Mouse (Mus musculus) small intestine, adult 2 months (tissue): ENCODE measurements at regions not wholly inside any gene's neighbourhood (a gene's known extent, or its start where the extent isn't known, plus 50 kb on each side); places are given as distances from the start of the nearest gene placed in this dataset.

Experiments
- CTCF ChIP-seq: fragments of 200-500 bp; IDR thresholded peaks from 2 replicates; pipeline ENCODE4 v1.5.1; 2012; ENCODE audit warnings: low read depth, mild to moderate bottlenecking, control low read depth, inconsistent platforms, low read length, moderate library complexity, mixed read lengths; ENCODE audit not compliant: insufficient replicate concordance, insufficient read length; ENCODE audit errors: extremely low read depth
- POLR2A ChIP-seq: fragments of 200-500 bp; IDR thresholded peaks from 2 replicates; pipeline ENCODE4 v1.6.1; 2012; ENCODE audit warnings: low read depth, mild to moderate bottlenecking, control low read depth, inconsistent platforms, low read length, moderate library complexity

- TF ChIP-seq CTCF = no peak
- no peak for TF ChIP-seq POLR2A
Observed at GRCm38 (mm10) chr13:107210676-107211075, 188.8 kb upstream of the Kif2a start.
